Mouse (Mus musculus): Measurements from ENCODE around the gene Nup54. TPM values are rescaled to one million over a fixed set of nuclear protein-coding genes. Genes with fewer than 3 reads are reported as not detected.

Gene Nup54
- polyA plus RNA-seq, 1 experiment, result 13.4 TPM

DNA sequence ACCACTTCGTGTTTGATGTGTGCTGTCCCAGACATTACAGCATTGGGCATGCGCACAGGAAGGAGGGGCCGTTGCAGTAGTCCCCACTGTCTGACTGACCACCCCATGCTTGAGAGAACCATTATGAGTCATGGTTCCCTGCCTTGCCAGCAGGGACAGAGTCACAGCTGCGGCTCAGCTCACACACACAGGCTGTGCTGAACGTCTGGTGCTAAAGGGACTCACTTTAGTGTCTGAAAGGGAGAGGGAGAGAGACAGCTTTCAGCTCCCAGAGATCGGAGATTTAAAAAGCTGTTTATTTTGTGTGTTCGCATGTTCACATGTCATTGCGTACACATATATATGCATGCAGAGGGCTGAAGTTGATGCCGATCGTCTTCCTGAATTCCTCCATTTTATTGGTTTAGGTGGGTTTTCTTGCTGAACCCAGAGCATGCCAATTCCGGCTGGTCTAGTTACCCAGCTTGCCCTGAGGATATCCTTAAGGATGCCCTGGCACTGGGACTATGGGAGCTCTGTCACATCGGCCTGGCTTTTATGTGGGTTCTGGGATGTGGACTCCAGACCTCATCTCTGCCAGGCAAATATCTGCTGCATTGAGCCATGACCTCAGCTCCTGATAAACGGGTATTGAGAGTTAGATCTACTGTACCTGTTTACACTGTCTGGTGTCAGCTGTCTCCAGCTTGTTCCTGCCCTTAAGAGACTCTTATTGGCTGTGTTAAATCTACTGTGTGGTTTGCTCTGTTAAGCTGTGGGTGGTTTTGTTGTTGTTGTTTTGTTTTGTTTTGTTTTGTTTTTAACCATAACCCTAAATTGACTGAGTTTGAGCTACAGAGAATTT lies 65.6 kb downstream of the Nup54 start:
- Histone ChIP-seq H3ac (ENCODE audit: control insufficient read depth, insufficient read length, low read depth) (peak overlapping the region; percentile 12), H3K79me2 (ENCODE audit: control insufficient read depth, insufficient read depth) (no peaks in the 10 kb centered on the region), H3K27me3 (ENCODE audit: control insufficient read depth, insufficient read depth, insufficient read length) (no peaks in the 10 kb centered on the region), H3K4me3 (ENCODE audit: insufficient read depth, poor library complexity, severe bottlenecking) (no peak overlapping the region), H3K36me3 (ENCODE audit: control insufficient read depth, insufficient read depth) (no peaks in the 10 kb centered on the region), H3K79me3 (ENCODE audit: low read depth) (no peaks in the 10 kb centered on the region)
- TF ChIP-seq MAX (IDR thresholded peaks at IDR 0.05), result peak; percentile 67
- no peak for TF ChIP-seq CEBPB (IDR thresholded peaks at IDR 0.05; ENCODE audit: low read depth)
- TF ChIP-seq MYOD1 (IDR thresholded peaks at IDR 0.05; ENCODE audit: control insufficient read depth, insufficient read length, low read depth), result peak; percentile 71
- no peak for TF ChIP-seq CTCF (IDR thresholded peaks at IDR 0.05; ENCODE audit: control insufficient read depth, insufficient read depth, insufficient read length)
- TF ChIP-seq MYOG (IDR thresholded peaks at IDR 0.05; ENCODE audit: control insufficient read depth, extremely low read depth, insufficient read length), result no peak
- no peak for TF ChIP-seq USF1 (IDR thresholded peaks at IDR 0.05; ENCODE audit: low read depth)
- TF ChIP-seq FOSL1 (IDR thresholded peaks at IDR 0.05; ENCODE audit: insufficient read depth, low read length, poor library complexity, severe bottlenecking), result peak; percentile 39

DNA sequence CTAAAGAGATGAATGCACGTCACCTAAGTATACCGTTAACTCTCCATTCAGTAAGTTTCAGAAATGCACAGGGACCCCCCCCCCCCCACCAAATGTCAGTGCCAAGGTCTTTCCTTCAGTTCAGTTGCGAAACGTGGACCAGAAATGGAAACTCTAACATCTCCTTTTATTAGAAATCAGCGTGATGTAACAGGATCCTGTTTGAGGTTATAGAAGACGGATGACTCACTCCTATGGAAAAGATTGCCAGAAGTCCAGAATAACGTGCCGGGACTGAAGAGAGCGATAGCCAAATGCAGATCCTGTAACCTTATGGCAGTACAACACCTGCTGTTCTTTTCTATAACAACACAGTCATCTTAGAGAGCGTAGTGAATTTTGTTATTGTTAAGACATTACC lies 66.6 kb downstream of the Nup54 start:
- Histone ChIP-seq H3ac (ENCODE audit: control insufficient read depth, insufficient read length, low read depth) (no peak overlapping the region), H3K4me3 (ENCODE audit: insufficient read depth, poor library complexity, severe bottlenecking) (no peak overlapping the region), H3K36me3 (ENCODE audit: control insufficient read depth, insufficient read depth) (no peaks in the 10 kb centered on the region), H3K27me3 (ENCODE audit: control insufficient read depth, insufficient read depth, insufficient read length) (no peaks in the 10 kb centered on the region), H3K79me2 (ENCODE audit: control insufficient read depth, insufficient read depth) (no peaks in the 10 kb centered on the region), H3K79me3 (ENCODE audit: low read depth) (no peaks in the 10 kb centered on the region)
- peak; percentile 61 for TF ChIP-seq FOSL1 (IDR thresholded peaks at IDR 0.05; ENCODE audit: insufficient read depth, low read length, poor library complexity, severe bottlenecking)
- no peak for TF ChIP-seq USF1 (IDR thresholded peaks at IDR 0.05; ENCODE audit: low read depth)
- peak; percentile 35 for TF ChIP-seq MAX (IDR thresholded peaks at IDR 0.05)
- peak; percentile 43 for TF ChIP-seq MYOD1 (IDR thresholded peaks at IDR 0.05; ENCODE audit: control insufficient read depth, insufficient read length, low read depth)
- TF ChIP-seq MYOG (IDR thresholded peaks at IDR 0.05; ENCODE audit: control insufficient read depth, extremely low read depth, insufficient read length), result no peak
- peak; percentile 89 for TF ChIP-seq CEBPB (IDR thresholded peaks at IDR 0.05; ENCODE audit: low read depth)
- TF ChIP-seq CTCF (IDR thresholded peaks at IDR 0.05; ENCODE audit: control insufficient read depth, insufficient read depth, insufficient read length), result no peak

DNA sequence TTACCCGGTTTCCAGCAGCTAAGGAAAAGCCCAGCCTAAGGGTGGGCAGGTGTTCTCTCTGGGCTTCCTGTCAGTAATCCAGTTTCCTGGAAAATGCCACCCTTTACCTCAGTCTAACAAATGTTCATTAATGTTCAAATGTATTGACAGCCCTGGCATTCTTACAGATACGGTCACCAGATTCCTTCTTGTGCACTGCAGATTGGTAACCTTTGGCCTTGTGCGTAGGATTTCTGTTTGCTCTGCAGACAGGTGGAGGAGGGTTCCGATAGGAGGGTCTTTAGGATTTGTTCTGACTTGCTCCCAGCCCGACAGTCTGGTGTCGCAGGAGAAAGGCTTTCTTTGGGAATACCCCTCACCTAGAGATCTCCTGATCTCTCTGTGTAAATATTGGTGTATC lies 68.5 kb downstream of the Nup54 start:
- no peaks in the 10 kb centered on the region for H3K27me3 ChIP-seq (ENCODE audit: control insufficient read depth, insufficient read depth, insufficient read length)
- no peak overlapping the region for H3ac ChIP-seq (ENCODE audit: control insufficient read depth, insufficient read length, low read depth)
- H3K4me3 ChIP-seq (ENCODE audit: insufficient read depth, poor library complexity, severe bottlenecking), result no peak overlapping the region
- H3K79me3 ChIP-seq (ENCODE audit: low read depth), result no peaks in the 10 kb centered on the region
- H3K79me2 ChIP-seq (ENCODE audit: control insufficient read depth, insufficient read depth), result no peaks in the 10 kb centered on the region
- TF ChIP-seq USF1 (IDR thresholded peaks at IDR 0.05; ENCODE audit: low read depth) (no peak), MAX (IDR thresholded peaks at IDR 0.05) (no peak), FOSL1 (IDR thresholded peaks at IDR 0.05; ENCODE audit: insufficient read depth, low read length, poor library complexity, severe bottlenecking) (no peak), MYOG (IDR thresholded peaks at IDR 0.05; ENCODE audit: control insufficient read depth, extremely low read depth, insufficient read length) (no peak), MYOD1 (IDR thresholded peaks at IDR 0.05; ENCODE audit: control insufficient read depth, insufficient read length, low read depth) (no peak), CTCF (IDR thresholded peaks at IDR 0.05; ENCODE audit: control insufficient read depth, insufficient read depth, insufficient read length) (no peak), CEBPB (IDR thresholded peaks at IDR 0.05; ENCODE audit: low read depth) (no peak)
- no peaks in the 10 kb centered on the region for H3K36me3 ChIP-seq (ENCODE audit: control insufficient read depth, insufficient read depth)

Small RNA genes within 50 kb of the gene (microRNA-seq; reads per million reads assigned to microRNA genes)
- gene Mir6415 (ENCODE audit: borderline microRNAs expressed), result not detected

Other genes with a start within 250 kb of the Nup54 start
- gene U90926, start 219.8 kb downstream of the Nup54 start, polyA plus RNA-seq (2012; fragmentation: generic; extraction: Trizol), result 0.83 TPM
- not detected for gene Ppef2, start 178.9 kb downstream of the Nup54 start, polyA plus RNA-seq (2012; fragmentation: generic; extraction: Trizol)
- 5.4 TPM for gene Naaa, start 157.0 kb downstream of the Nup54 start, polyA plus RNA-seq (2012; fragmentation: generic; extraction: Trizol)
- 8.0 TPM for gene Sdad1, start 124.7 kb downstream of the Nup54 start, polyA plus RNA-seq (2012; fragmentation: generic; extraction: Trizol)
- not detected for gene Cxcl9, start 107.1 kb downstream of the Nup54 start, polyA plus RNA-seq (2012; fragmentation: generic; extraction: Trizol)
- gene Art3, start 103.4 kb downstream of the Nup54 start, polyA plus RNA-seq (2012; fragmentation: generic; extraction: Trizol), result 0.39 TPM
- gene Cxcl10, start 86.3 kb downstream of the Nup54 start, polyA plus RNA-seq (2012; fragmentation: generic; extraction: Trizol), result 0.18 TPM
- 23.6 TPM for gene Scarb2, start 71.6 kb upstream of the Nup54 start, polyA plus RNA-seq (2012; fragmentation: generic; extraction: Trizol)
- not detected for gene Fam47e, start 119.8 kb upstream of the Nup54 start, polyA plus RNA-seq (2012; fragmentation: generic; extraction: Trizol)
- 50.6 TPM for gene Stbd1, start 167.8 kb upstream of the Nup54 start, polyA plus RNA-seq (2012; fragmentation: generic; extraction: Trizol)
- gene Ccdc158, start 240.1 kb upstream of the Nup54 start, polyA plus RNA-seq (2012; fragmentation: generic; extraction: Trizol), result not detected
- gene Shroom3, start 248.2 kb upstream of the Nup54 start, polyA plus RNA-seq (2012; fragmentation: generic; extraction: Trizol), result 0.57 TPM